Mouse (Mus musculus) lung, adult 2 months (tissue): ENCODE measurements at regions not wholly inside any gene's neighbourhood (a gene's known extent, or its start where the extent isn't known, plus 50 kb on each side); places are given as distances from the start of the nearest gene placed in this dataset.

Experiments
- CTCF ChIP-seq: fragments of 200-500 bp; IDR thresholded peaks from 2 replicates; pipeline ENCODE4 v1.5.1; 2011; ENCODE audit warnings: mild to moderate bottlenecking, low read length, control low read depth; ENCODE audit not compliant: insufficient read depth
- POLR2A ChIP-seq: fragments of 200-500 bp; IDR thresholded peaks from 2 replicates; pipeline ENCODE4 v1.6.1; 2011; ENCODE audit warnings: low read depth, mild to moderate bottlenecking, control low read depth, low read length, borderline replicate concordance; ENCODE audit errors: extremely low read depth

- no peak for TF ChIP-seq CTCF
- TF ChIP-seq POLR2A, result no peak
Measured at GRCm38 (mm10) chr9:113371718-113372306, 336.2 kb downstream of the Pdcd6ip start.
